Mouse (Mus musculus): ENCODE data around the gene Myod1. TPM values are rescaled to one million over a fixed set of nuclear protein-coding genes. Genes with fewer than 3 reads are reported as not detected.
A peak's percentile ranks its signal among the peaks of the same experiment; 100 is the strongest.

Gene Myod1
- polyA plus RNA-seq (2014; fragmentation: Nextera tagmentation; extraction: Ambion mirVana): 0.13 and 0.17 TPM in 2 replicates

DNA sequence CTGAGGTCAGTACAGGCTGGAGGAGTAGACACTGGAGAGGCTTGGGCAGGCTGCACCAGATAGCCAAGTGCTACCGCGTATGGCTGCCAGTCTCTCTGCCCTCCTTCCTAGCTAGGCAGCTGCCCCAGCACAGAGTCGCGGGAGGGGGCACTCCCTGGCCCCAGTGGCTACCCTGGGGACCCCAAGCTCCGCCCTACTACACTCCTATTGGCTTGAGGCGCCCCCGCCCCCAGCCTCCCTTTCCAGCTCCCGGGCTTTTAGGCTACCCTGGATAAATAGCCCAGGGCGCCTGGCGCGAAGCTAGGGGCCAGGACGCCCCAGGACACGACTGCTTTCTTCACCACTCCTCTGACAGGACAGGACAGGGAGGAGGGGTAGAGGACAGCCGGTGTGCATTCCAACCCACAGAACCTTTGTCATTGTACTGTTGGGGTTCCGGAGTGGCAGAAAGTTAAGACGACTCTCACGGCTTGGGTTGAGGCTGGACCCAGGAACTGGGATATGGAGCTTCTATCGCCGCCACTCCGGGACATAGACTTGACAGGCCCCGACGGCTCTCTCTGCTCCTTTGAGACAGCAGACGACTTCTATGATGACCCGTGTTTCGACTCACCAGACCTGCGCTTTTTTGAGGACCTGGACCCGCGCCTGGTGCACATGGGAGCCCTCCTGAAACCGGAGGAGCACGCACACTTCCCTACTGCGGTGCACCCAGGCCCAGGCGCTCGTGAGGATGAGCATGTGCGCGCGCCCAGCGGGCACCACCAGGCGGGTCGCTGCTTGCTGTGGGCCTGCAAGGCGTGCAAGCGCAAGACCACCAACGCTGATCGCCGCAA is at the start of gene Myod1:
TSS of gene Myod1 (plus strand) at position 303 of the 836 bp plus-strand sequence.
- Histone ChIP-seq H3K4me1 (ENCODE audit: control insufficient read depth, insufficient read depth, low read length) (peaks cover 4% of the 10 kb centered on the region; the same call in 1 of the 2 replicates), H3K9ac (replicated peaks; ENCODE audit: low read depth, low read length) (no peak within 1 kb of the TSS), H3K4me2 (replicated peaks; ENCODE audit: low read depth, low read length) (peak within 1 kb of the TSS; percentile 26), H3K27me3 (ENCODE audit: control insufficient read depth, insufficient read depth, low read length) (peaks cover 41% of the 10 kb centered on the region), H3K36me3 (ENCODE audit: control insufficient read depth, insufficient read depth, low read length) (no peaks in the 10 kb centered on the region), H3K27ac (ENCODE audit: low read length) (no peak within 1 kb of the TSS), H3K9me3 (ENCODE audit: control insufficient read depth, low read depth, low read length) (no peaks in the 10 kb centered on the region), H3K4me3 (ENCODE audit: low read depth, low read length) (peak within 1 kb of the TSS; percentile 2; the same call in 1 of the 2 replicates)
- WGBS: 4% methylated on average over 44 of the region's 44 CpGs
- no peak for ATAC-seq (ENCODE audit: insufficient number of reproducible peaks, insufficient read depth, low FRiP score, low read depth)

DNA sequence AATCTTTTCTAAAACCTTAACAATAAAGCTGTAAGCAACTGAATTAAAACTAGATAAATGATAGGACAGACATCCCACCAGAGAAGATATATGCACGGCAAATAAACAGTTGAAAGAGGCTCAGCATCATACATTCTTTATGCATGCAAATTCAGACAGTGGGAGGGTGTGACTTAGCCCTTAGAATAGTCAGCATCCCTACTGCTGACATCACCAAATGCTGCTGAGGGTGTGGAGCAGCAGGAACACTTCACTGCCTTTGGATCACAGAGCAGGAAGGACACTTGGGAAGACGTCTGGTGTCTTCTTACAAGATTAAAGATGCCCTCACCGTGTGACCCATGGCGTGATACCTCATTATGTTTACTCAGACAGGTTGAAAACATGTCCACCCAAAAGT is 48.4 kb upstream of the Myod1 start:
- WGBS: 42% methylated on average over 4 of the region's 4 CpGs
- H3K9ac ChIP-seq (replicated peaks; ENCODE audit: low read depth, low read length): no peak overlapping the region
- no peaks in the 10 kb centered on the region for H3K9me3 ChIP-seq (ENCODE audit: control insufficient read depth, low read depth, low read length)
- no peaks in the 10 kb centered on the region for H3K36me3 ChIP-seq (ENCODE audit: control insufficient read depth, insufficient read depth, low read length)
- no peaks in the 10 kb centered on the region for H3K27me3 ChIP-seq (ENCODE audit: control insufficient read depth, insufficient read depth, low read length)
- no peak overlapping the region for H3K4me2 ChIP-seq (replicated peaks; ENCODE audit: low read depth, low read length)
- H3K27ac ChIP-seq (ENCODE audit: low read length): no peak overlapping the region
- no peak overlapping the region for H3K4me3 ChIP-seq (ENCODE audit: low read depth, low read length)
- ATAC-seq (ENCODE audit: insufficient number of reproducible peaks, insufficient read depth, low FRiP score, low read depth): no peak
- no peaks in the 10 kb centered on the region for H3K4me1 ChIP-seq (ENCODE audit: control insufficient read depth, insufficient read depth, low read length)

DNA sequence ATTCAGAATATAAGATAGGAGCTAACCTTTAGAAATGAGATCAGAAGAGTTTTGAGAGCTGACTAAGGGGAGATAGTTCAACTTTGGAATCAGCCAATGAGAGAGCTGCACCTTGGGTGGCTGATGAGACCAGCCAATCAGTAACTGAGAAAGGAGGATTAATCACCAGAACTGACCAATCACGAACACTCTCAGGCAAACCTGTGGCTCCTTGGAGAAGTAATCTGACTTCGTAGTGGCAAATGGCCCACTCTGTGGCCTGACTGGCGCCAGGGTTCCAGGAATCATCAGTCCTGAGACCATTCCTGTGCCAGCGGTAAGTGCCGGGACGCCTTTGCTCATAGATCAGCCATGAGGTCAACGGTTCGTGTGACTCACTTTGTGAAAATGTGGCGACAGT is 38.9 kb upstream of the Myod1 start:
- Histone ChIP-seq H3K4me2 (replicated peaks; ENCODE audit: low read depth, low read length) (no peak overlapping the region), H3K27ac (ENCODE audit: low read length) (no peak overlapping the region), H3K36me3 (ENCODE audit: control insufficient read depth, insufficient read depth, low read length) (no peaks in the 10 kb centered on the region), H3K9ac (replicated peaks; ENCODE audit: low read depth, low read length) (no peak overlapping the region), H3K9me3 (ENCODE audit: control insufficient read depth, low read depth, low read length) (no peaks in the 10 kb centered on the region), H3K27me3 (ENCODE audit: control insufficient read depth, insufficient read depth, low read length) (no peaks in the 10 kb centered on the region), H3K4me1 (ENCODE audit: control insufficient read depth, insufficient read depth, low read length) (no peaks in the 10 kb centered on the region), H3K4me3 (ENCODE audit: low read depth, low read length) (no peak overlapping the region)
- WGBS: 85% methylated on average over 9 of the region's 9 CpGs
- no peak for ATAC-seq (ENCODE audit: insufficient number of reproducible peaks, insufficient read depth, low FRiP score, low read depth)

DNA sequence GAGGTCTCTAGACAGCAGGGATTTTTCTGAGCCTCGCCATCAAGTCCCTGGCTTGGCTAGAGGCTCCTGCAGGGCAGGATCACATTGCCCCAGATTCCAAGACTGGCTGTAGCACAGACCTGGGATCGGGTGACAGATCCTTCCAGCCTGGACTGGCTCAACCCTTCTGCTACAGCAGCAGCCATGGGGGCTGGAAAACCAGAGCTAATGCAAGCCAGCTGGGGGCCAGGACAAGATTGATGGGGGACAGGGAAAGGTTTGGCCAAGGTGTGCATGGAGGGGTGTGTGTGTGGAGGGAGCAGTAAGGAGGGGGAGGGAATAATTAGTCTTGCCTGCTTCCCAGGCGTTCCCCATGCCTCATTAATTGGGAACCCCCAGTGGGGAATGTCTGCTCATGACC is 36.5 kb upstream of the Myod1 start:
- H3K4me1 ChIP-seq (ENCODE audit: control insufficient read depth, insufficient read depth, low read length): no peaks in the 10 kb centered on the region
- WGBS: 46% methylated on average over 3 of the region's 3 CpGs
- H3K27me3 ChIP-seq (ENCODE audit: control insufficient read depth, insufficient read depth, low read length): no peaks in the 10 kb centered on the region
- H3K4me2 ChIP-seq (replicated peaks; ENCODE audit: low read depth, low read length): no peak overlapping the region
- H3K27ac ChIP-seq (ENCODE audit: low read length): no peak overlapping the region
- no peaks in the 10 kb centered on the region for H3K9me3 ChIP-seq (ENCODE audit: control insufficient read depth, low read depth, low read length)
- H3K9ac ChIP-seq (replicated peaks; ENCODE audit: low read depth, low read length): no peak overlapping the region
- H3K36me3 ChIP-seq (ENCODE audit: control insufficient read depth, insufficient read depth, low read length): no peaks in the 10 kb centered on the region
- no peak overlapping the region for H3K4me3 ChIP-seq (ENCODE audit: low read depth, low read length)
- ATAC-seq (ENCODE audit: insufficient number of reproducible peaks, insufficient read depth, low FRiP score, low read depth): no peak

DNA sequence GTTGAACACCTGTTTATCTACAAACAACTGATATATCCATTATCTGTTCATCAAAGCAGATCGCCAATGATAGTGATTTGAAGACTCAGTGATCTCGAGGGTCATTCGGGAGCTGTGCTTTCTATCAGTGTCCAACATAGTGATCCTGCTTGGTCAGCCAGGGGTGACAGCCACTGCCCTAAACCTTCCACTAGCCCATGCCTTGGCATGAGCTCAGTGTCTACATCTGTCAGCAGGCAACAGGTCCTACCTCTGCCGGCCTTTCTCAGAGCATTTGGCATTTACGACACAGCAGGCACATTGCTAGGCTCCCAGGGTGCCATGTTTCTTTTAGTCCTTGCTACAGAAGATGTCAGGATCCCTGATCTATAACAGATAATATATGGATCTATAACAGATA is 36.0 kb upstream of the Myod1 start:
- Histone ChIP-seq H3K9me3 (ENCODE audit: control insufficient read depth, low read depth, low read length) (no peaks in the 10 kb centered on the region), H3K4me2 (replicated peaks; ENCODE audit: low read depth, low read length) (no peak overlapping the region), H3K4me1 (ENCODE audit: control insufficient read depth, insufficient read depth, low read length) (no peaks in the 10 kb centered on the region), H3K36me3 (ENCODE audit: control insufficient read depth, insufficient read depth, low read length) (no peaks in the 10 kb centered on the region), H3K27ac (ENCODE audit: low read length) (no peak overlapping the region), H3K4me3 (ENCODE audit: low read depth, low read length) (no peak overlapping the region), H3K27me3 (ENCODE audit: control insufficient read depth, insufficient read depth, low read length) (no peaks in the 10 kb centered on the region), H3K9ac (replicated peaks; ENCODE audit: low read depth, low read length) (no peak overlapping the region)
- no peak for ATAC-seq (ENCODE audit: insufficient number of reproducible peaks, insufficient read depth, low FRiP score, low read depth)
- WGBS: 80% methylated on average over 5 of the region's 5 CpGs

DNA sequence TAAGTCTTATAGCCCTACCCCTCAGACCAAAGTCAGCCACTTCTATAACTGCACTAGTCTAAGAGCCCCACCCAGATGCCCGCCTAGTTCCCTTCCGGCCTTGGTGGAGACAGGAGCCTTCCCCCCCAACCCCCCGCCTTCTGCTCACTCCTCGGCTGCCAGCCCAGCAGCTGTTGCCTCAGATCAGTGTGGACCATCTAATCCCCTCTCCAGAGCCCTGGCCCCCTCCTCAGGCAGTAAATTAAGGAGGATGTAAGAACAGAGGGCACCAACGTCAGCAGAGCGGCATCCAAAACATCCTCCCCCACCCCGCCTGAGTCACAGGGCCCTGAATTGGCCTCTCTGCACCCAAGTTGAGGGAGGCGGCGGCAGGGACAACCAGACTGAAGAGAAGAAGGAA is 34.8 kb upstream of the Myod1 start:
- Histone ChIP-seq H3K36me3 (ENCODE audit: control insufficient read depth, insufficient read depth, low read length) (no peaks in the 10 kb centered on the region), H3K27me3 (ENCODE audit: control insufficient read depth, insufficient read depth, low read length) (no peaks in the 10 kb centered on the region), H3K4me1 (ENCODE audit: control insufficient read depth, insufficient read depth, low read length) (no peaks in the 10 kb centered on the region), H3K9ac (replicated peaks; ENCODE audit: low read depth, low read length) (no peak overlapping the region), H3K4me3 (ENCODE audit: low read depth, low read length) (no peak overlapping the region), H3K4me2 (replicated peaks; ENCODE audit: low read depth, low read length) (no peak overlapping the region), H3K27ac (ENCODE audit: low read length) (no peak overlapping the region), H3K9me3 (ENCODE audit: control insufficient read depth, low read depth, low read length) (no peaks in the 10 kb centered on the region)
- WGBS: 76% methylated on average over 9 of the region's 9 CpGs
- no peak for ATAC-seq (ENCODE audit: insufficient number of reproducible peaks, insufficient read depth, low FRiP score, low read depth)

DNA sequence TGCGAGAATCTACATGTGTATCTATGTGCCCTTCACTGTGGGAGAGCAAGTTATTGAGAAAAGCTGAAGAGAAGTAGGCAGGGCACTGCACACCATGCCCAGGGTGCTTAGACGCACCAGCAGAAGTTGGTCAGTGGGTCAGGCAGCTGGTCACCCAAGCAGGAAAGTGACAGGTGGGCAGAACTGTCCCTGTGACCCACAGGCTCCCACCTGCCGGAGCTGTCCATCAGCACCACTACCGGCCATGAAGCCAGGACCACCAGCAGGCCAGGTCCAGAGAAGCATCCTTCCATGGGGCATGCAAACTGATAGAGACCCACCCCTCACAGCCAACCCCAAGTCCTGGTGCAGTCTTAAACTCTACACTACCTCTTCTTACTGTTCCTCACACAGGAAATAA is 28.6 kb upstream of the Myod1 start:
- no peaks in the 10 kb centered on the region for H3K9me3 ChIP-seq (ENCODE audit: control insufficient read depth, low read depth, low read length)
- no peak overlapping the region for H3K4me2 ChIP-seq (replicated peaks; ENCODE audit: low read depth, low read length)
- H3K9ac ChIP-seq (replicated peaks; ENCODE audit: low read depth, low read length): no peak overlapping the region
- no peak for ATAC-seq (ENCODE audit: insufficient number of reproducible peaks, insufficient read depth, low FRiP score, low read depth)
- no peak overlapping the region for H3K4me3 ChIP-seq (ENCODE audit: low read depth, low read length)
- 59% methylated on average over 4 of the region's 4 CpGs for WGBS
- no peaks in the 10 kb centered on the region for H3K4me1 ChIP-seq (ENCODE audit: control insufficient read depth, insufficient read depth, low read length)
- H3K27ac ChIP-seq (ENCODE audit: low read length): no peak overlapping the region
- no peaks in the 10 kb centered on the region for H3K36me3 ChIP-seq (ENCODE audit: control insufficient read depth, insufficient read depth, low read length)
- H3K27me3 ChIP-seq (ENCODE audit: control insufficient read depth, insufficient read depth, low read length): peaks cover 26% of the 10 kb centered on the region

DNA sequence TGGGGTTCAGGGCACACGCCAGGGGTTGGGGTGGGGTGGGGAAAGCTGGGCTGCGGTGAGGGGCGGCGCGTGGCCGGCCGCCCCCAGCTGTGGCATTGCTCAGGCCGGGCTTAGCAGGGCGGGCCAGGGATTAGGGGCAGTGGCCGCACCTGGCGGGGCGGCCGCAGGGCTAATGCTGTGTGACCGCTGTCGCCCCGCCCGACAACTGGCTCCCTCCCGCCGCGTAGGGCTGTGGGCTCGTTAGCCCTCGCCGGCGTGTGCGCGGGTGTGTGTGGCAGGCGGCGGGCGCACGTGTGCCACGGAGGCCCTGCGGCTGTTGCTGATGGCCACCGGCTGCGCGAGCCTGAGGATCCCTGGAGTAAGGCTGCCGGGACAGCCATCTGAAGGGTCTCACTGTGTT is 27.5 kb upstream of the Myod1 start:
- H3K27me3 ChIP-seq (ENCODE audit: control insufficient read depth, insufficient read depth, low read length): peaks cover 26% of the 10 kb centered on the region
- no peak for ATAC-seq (ENCODE audit: insufficient number of reproducible peaks, insufficient read depth, low FRiP score, low read depth)
- no peak overlapping the region for H3K4me3 ChIP-seq (ENCODE audit: low read depth, low read length)
- H3K9ac ChIP-seq (replicated peaks; ENCODE audit: low read depth, low read length): no peak overlapping the region
- H3K4me1 ChIP-seq (ENCODE audit: control insufficient read depth, insufficient read depth, low read length): no peaks in the 10 kb centered on the region
- H3K4me2 ChIP-seq (replicated peaks; ENCODE audit: low read depth, low read length): no peak overlapping the region
- no peaks in the 10 kb centered on the region for H3K9me3 ChIP-seq (ENCODE audit: control insufficient read depth, low read depth, low read length)
- H3K36me3 ChIP-seq (ENCODE audit: control insufficient read depth, insufficient read depth, low read length): no peaks in the 10 kb centered on the region
- WGBS: 4% methylated on average over 36 of the region's 36 CpGs
- no peak overlapping the region for H3K27ac ChIP-seq (ENCODE audit: low read length)
